Mouse (Mus musculus) C2C12 (cell line): Measurements from ENCODE around the gene Tmeff1.

ENCODE experiments used
- CEBPB ChIP-seq: IDR thresholded peaks from one replicate; pipeline ENCODE4 v1.6.1; 2011; ENCODE audit warnings: low read depth, mild to moderate bottlenecking, control low read depth, moderate library complexity
- CTCF ChIP-seq: IDR thresholded peaks from one replicate; pipeline ENCODE4 v1.5.1; 2011; ENCODE audit not compliant: control insufficient read depth, insufficient read depth, insufficient read length
- MAX ChIP-seq: IDR thresholded peaks from one replicate; pipeline ENCODE4 v1.6.1; 2011; ENCODE audit warnings: mild to moderate bottlenecking, control low read depth
- MYOG ChIP-seq: IDR thresholded peaks from one replicate; pipeline ENCODE4 v1.6.1; 2011; ENCODE audit not compliant: control insufficient read depth, insufficient read length; ENCODE audit errors: extremely low read depth
- USF1 ChIP-seq: IDR thresholded peaks from one replicate; pipeline ENCODE4 v1.6.1; 2011; ENCODE audit warnings: low read depth, mild to moderate bottlenecking, control low read depth, moderate library complexity

GRCm38 (mm10) chr4:48542351-48542750 is 42.6 kb upstream of the Tmeff1 start:
- TF ChIP-seq USF1 (no peak), CTCF (no peak), MAX (no peak), CEBPB (no peak), MYOG (no peak)
